Comparison of ENCODE assay signal across 9 mouse cellular contexts in the genomic region with DNA sequence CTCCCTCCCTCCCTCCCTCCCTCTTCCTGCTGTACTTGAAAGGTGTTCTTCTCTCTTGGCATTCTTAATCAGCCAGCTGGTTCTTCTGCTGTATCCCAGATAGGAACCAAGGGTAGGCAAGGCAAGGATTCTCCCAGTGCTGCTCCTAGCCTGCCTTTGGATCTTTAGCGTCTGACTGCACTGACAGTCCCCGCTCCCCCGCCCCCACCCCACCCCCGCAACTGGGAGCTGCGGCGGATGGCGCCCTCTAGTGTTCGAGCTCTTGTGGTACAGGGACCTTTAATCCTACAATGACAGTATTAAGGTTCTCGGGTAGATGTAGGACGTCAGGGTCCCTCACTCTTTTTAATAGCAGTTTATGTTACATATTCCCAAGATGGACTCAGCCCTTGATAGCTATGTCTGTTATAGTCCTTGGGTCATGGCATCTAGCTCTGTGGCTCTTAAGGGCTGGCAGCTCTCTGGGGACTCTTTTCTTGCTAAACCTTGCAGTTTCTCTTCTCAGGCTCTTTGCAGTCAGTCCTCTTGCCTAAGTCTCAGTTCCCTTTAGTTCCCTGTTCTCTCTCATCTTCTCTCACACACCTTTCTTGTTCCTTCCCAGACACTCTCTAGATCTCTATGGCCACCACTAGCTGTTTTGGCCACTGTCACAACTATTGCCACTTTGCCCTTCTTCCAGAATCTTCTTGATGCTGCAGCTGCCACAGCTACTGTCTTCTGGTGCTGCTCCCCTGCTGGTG.
DNase-seq lines count a peak whose midpoint lies in the region; ATAC-seq and TF ChIP-seq lines count a peak whose summit lies in the region.
"Had no signal": no experiment of that assay in that cellular context is flagged by ENCODE, and none has a peak within 500 bp of the region (broad histone marks: within the 10 kb centered on the region; RNA-seq: fewer than 3 reads in every experiment).

No protein-coding gene starts in this region.

- no peak; the same call in 1 of the 2 replicates for ATAC-seq in embryonic facial prominence, embryonic 11.5 days (replicated peaks; ENCODE audit: insufficient number of reproducible peaks, low FRiP score, low TSS enrichment, low read depth)
- no peak for ATAC-seq in heart, embryonic 13.5 days (ENCODE audit: extremely low read depth, insufficient number of reproducible peaks, low FRiP score, low TSS enrichment)
- ATAC-seq in kidney, postnatal 0 days (replicated peaks; ENCODE audit: low FRiP score, low read depth) = peak; percentile 53; the same call in 1 of the 2 replicates
- ATAC-seq in midbrain, postnatal 0 days (ENCODE audit: low FRiP score) = no peak

- no peaks in the 10 kb centered on the region for H3K79me2 ChIP-seq in liver, adult 2 months (ENCODE audit: control insufficient read depth, insufficient read depth, low read length)

- H3K27ac ChIP-seq in embryonic facial prominence, embryonic 11.5 days (replicated peaks; ENCODE audit: low read depth, low read length) = no peak overlapping the region
- no peak overlapping the region for H3K27ac ChIP-seq in heart, embryonic 13.5 days (replicated peaks)
- H3K27ac ChIP-seq in kidney, postnatal 0 days = no peak overlapping the region
- peak overlapping the region; percentile 68; the same call in 1 of the 2 replicates for H3K27ac ChIP-seq in liver, adult 2 months (replicated peaks; ENCODE audit: insufficient read depth, low read depth, low read length)
- no peak overlapping the region for H3K27ac ChIP-seq in midbrain, postnatal 0 days (ENCODE audit: low read depth, low read length)
- H3K27ac ChIP-seq in testis, adult 2 months (ENCODE audit: control insufficient read depth, insufficient read depth, low read depth, low read length) = no peak overlapping the region
- H3K27ac ChIP-seq: embryonic facial prominence, embryonic 13.5 days had no signal

- H3K9me3 ChIP-seq in embryonic facial prominence, embryonic 11.5 days (replicated peaks; ENCODE audit: control insufficient read depth, low read length) = no peaks in the 10 kb centered on the region
- H3K9me3 ChIP-seq in heart, embryonic 13.5 days = no peaks in the 10 kb centered on the region
- H3K9me3 ChIP-seq in kidney, postnatal 0 days (replicated peaks; ENCODE audit: low read length) = no peaks in the 10 kb centered on the region
- no peaks in the 10 kb centered on the region for H3K9me3 ChIP-seq in midbrain, postnatal 0 days (ENCODE audit: low read length)
- H3K9me3 ChIP-seq: embryonic facial prominence, embryonic 13.5 days had no signal

- DNase-seq in B cell, adult 2 months = peak; percentile 68 to 69
- DNase-seq in adrenal gland, postnatal 10 days = peak; percentile 85
- peak; percentile 77 for DNase-seq in embryonic facial prominence, embryonic 11.5 days (ENCODE audit: low spot score)
- DNase-seq in kidney, postnatal 0 days (ENCODE audit: low spot score) = peak; percentile 78
- DNase-seq in liver, adult 2 months (ENCODE audit: extremely low read depth, low read depth, low spot score) = no peak
- peak; percentile 74 for DNase-seq in midbrain, postnatal 0 days (ENCODE audit: low spot score)

- no peak overlapping the region; the same call in 1 of the 2 replicates for H3K4me2 ChIP-seq in embryonic facial prominence, embryonic 11.5 days (ENCODE audit: low read depth, low read length)
- H3K4me2 ChIP-seq in heart, embryonic 13.5 days = peak overlapping the region; percentile 48
- peak overlapping the region; percentile 25; the same call in 1 of the 2 replicates for H3K4me2 ChIP-seq in kidney, postnatal 0 days (ENCODE audit: low read length)
- no peak overlapping the region for H3K4me2 ChIP-seq in midbrain, postnatal 0 days (ENCODE audit: low read depth, low read length, poor library complexity, severe bottlenecking)

- H3K4me3 ChIP-seq in embryonic facial prominence, embryonic 11.5 days (ENCODE audit: low read depth, low read length) = no peak overlapping the region
- H3K4me3 ChIP-seq in heart, embryonic 13.5 days = 0 out of 2 replicates have a peak overlapping the region, but pooled peaks have one; percentile 20
- no peak overlapping the region for H3K4me3 ChIP-seq in kidney, postnatal 0 days (replicated peaks; ENCODE audit: low read depth, low read length)
- peak overlapping the region; percentile 54 for H3K4me3 ChIP-seq in liver, adult 2 months (ENCODE audit: insufficient read depth, low read depth, low read length)
- H3K4me3 ChIP-seq in midbrain, postnatal 0 days (ENCODE audit: low read depth, low read length) = no peak overlapping the region
- no peak overlapping the region for H3K4me3 ChIP-seq in testis, adult 2 months (ENCODE audit: control insufficient read depth, low read depth, low read length)
- H3K4me3 ChIP-seq: embryonic facial prominence, embryonic 13.5 days had no signal

- TF ChIP-seq CTCF in kidney, postnatal 0 days (IDR thresholded peaks at IDR 0.05; ENCODE audit: low read depth) = peak; percentile 67
- peak; percentile 77 for TF ChIP-seq CTCF in liver, adult 2 months (IDR thresholded peaks at IDR 0.05; ENCODE audit: low read depth, low read length)
- peak; percentile 74 for TF ChIP-seq CTCF in midbrain, postnatal 0 days (IDR thresholded peaks at IDR 0.05)
- TF ChIP-seq CTCF in testis, adult 2 months (IDR thresholded peaks at IDR 0.05; ENCODE audit: control insufficient read depth, insufficient read depth, insufficient replicate concordance, low read depth, low read length) = peak; percentile 74; the same call in 1 of the 2 replicates

- WGBS in embryonic facial prominence, embryonic 11.5 days = 0% methylated on average over 10 of the region's 10 CpGs
- under 1% methylated on average over 10 of the region's 10 CpGs for WGBS in heart, embryonic 13.5 days
- 2% methylated on average over 10 of the region's 10 CpGs for WGBS in kidney, postnatal 0 days
- 1% methylated on average over 10 of the region's 10 CpGs for WGBS in liver, adult 2 months
- WGBS in midbrain, postnatal 0 days = under 1% methylated on average over 10 of the region's 10 CpGs

- no peaks in the 10 kb centered on the region for H3K36me3 ChIP-seq in embryonic facial prominence, embryonic 11.5 days (replicated peaks; ENCODE audit: control insufficient read depth, insufficient read depth, low read depth, low read length)
- H3K36me3 ChIP-seq in heart, embryonic 13.5 days = no peaks in the 10 kb centered on the region
- H3K36me3 ChIP-seq in kidney, postnatal 0 days (ENCODE audit: insufficient read depth, low read length) = no peaks in the 10 kb centered on the region
- H3K36me3 ChIP-seq in liver, adult 2 months (ENCODE audit: control insufficient read depth, insufficient read depth, low read length) = no peaks in the 10 kb centered on the region
- H3K36me3 ChIP-seq in midbrain, postnatal 0 days (ENCODE audit: insufficient read depth, low read length) = no peaks in the 10 kb centered on the region
- H3K36me3 ChIP-seq in testis, adult 2 months (ENCODE audit: control insufficient read depth, insufficient read depth, low read length) = no peaks in the 10 kb centered on the region
- H3K36me3 ChIP-seq: embryonic facial prominence, embryonic 13.5 days had no signal

- H3K27me3 ChIP-seq in embryonic facial prominence, embryonic 11.5 days (ENCODE audit: control insufficient read depth, insufficient read depth, low read length) = no peaks in the 10 kb centered on the region
- H3K27me3 ChIP-seq in heart, embryonic 13.5 days (replicated peaks) = peaks cover 18% of the 10 kb centered on the region; the same call in 1 of the 2 replicates
- H3K27me3 ChIP-seq in kidney, postnatal 0 days (ENCODE audit: insufficient read depth, low read length) = no peaks in the 10 kb centered on the region
- no peaks in the 10 kb centered on the region for H3K27me3 ChIP-seq in liver, adult 2 months (ENCODE audit: control insufficient read depth, insufficient read depth, low read length)
- H3K27me3 ChIP-seq in midbrain, postnatal 0 days (ENCODE audit: insufficient read depth, low read length) = no peaks in the 10 kb centered on the region
- no peaks in the 10 kb centered on the region for H3K27me3 ChIP-seq in testis, adult 2 months (ENCODE audit: control insufficient read depth, insufficient read depth, low read length)

- no peak overlapping the region for H3K9ac ChIP-seq in embryonic facial prominence, embryonic 11.5 days (replicated peaks; ENCODE audit: low read length)
- no peak overlapping the region for H3K9ac ChIP-seq in heart, embryonic 13.5 days
- no peak overlapping the region for H3K9ac ChIP-seq in kidney, postnatal 0 days (ENCODE audit: low read depth, low read length)
- 0 out of 2 replicates have a peak overlapping the region, but pooled peaks have one; percentile 57 for H3K9ac ChIP-seq in liver, adult 2 months (ENCODE audit: low read depth, low read length)
- H3K9ac ChIP-seq in midbrain, postnatal 0 days (replicated peaks; ENCODE audit: low read length, poor library complexity, severe bottlenecking) = no peak overlapping the region
- H3K9ac ChIP-seq: embryonic facial prominence, embryonic 13.5 days had no signal

- no peaks in the 10 kb centered on the region for H3K4me1 ChIP-seq in embryonic facial prominence, embryonic 11.5 days (ENCODE audit: control insufficient read depth, insufficient read depth, low read length)
- peaks cover 30% of the 10 kb centered on the region for H3K4me1 ChIP-seq in heart, embryonic 13.5 days
- no peaks in the 10 kb centered on the region for H3K4me1 ChIP-seq in kidney, postnatal 0 days (replicated peaks; ENCODE audit: insufficient read depth, low read length)
- no peaks in the 10 kb centered on the region for H3K4me1 ChIP-seq in liver, adult 2 months (ENCODE audit: control insufficient read depth, insufficient read depth, low read length)
- peaks cover 12% of the 10 kb centered on the region; the same call in 1 of the 2 replicates for H3K4me1 ChIP-seq in midbrain, postnatal 0 days (ENCODE audit: insufficient read depth, low read length)
- H3K4me1 ChIP-seq in testis, adult 2 months (ENCODE audit: control insufficient read depth, insufficient read depth, low read length) = peaks cover 4% of the 10 kb centered on the region

- TF ChIP-seq POLR2A in liver, adult 2 months (IDR thresholded peaks at IDR 0.05; ENCODE audit: extremely low read depth, insufficient read depth, low read length) = no peak
- TF ChIP-seq POLR2A in testis, adult 2 months (IDR thresholded peaks at IDR 0.05; ENCODE audit: control insufficient read depth, low read depth, low read length) = no peak

Comparison
In these comparisons a context has a peak if more than half of its experiments do, and no peak if none do; other contexts are left out.
1. H3K4me2 ChIP-seq: peak in heart, embryonic 13.5 days (single experiment) and kidney, postnatal 0 days (single experiment); none in embryonic facial prominence, embryonic 11.5 days (single experiment) and midbrain, postnatal 0 days (single experiment).
2. H3K4me3 ChIP-seq: peak in heart, embryonic 13.5 days (single experiment) and liver, adult 2 months (single experiment); none in embryonic facial prominence, embryonic 11.5 days (single experiment), kidney, postnatal 0 days (single experiment), midbrain, postnatal 0 days (single experiment) and testis, adult 2 months (single experiment).
3. Peak in every context shown above with its lines, with median percentiles within 50 percentile points of each other: CTCF ChIP-seq.